Mouse (Mus musculus): ENCODE data around the gene Cyp1a1. TPM values are rescaled to one million over a fixed set of nuclear protein-coding genes. Genes with fewer than 3 reads are reported as not detected.
A peak's percentile ranks its signal among the peaks of the same experiment; 100 is the strongest.

Cyp1a1 gene
- polyA plus RNA-seq, 1 experiment: 0.97 TPM

- Histone ChIP-seq H3K4me3 (ENCODE audit: insufficient read depth, low read depth, low read length) (no peak overlapping the region), H3K4me1 (ENCODE audit: control insufficient read depth, insufficient read depth, low read length) (peaks cover 14% of the 10 kb centered on the region; the same call in 1 of the 2 replicates), H3K27ac (ENCODE audit: insufficient read depth, low read depth, low read length) (no peak overlapping the region), H3K36me3 (ENCODE audit: control insufficient read depth, insufficient read depth, low read length) (no peaks in the 10 kb centered on the region), H3K27me3 (replicated peaks; ENCODE audit: control insufficient read depth, insufficient read depth, low read length) (no peaks in the 10 kb centered on the region)
- TF ChIP-seq CTCF (conservative IDR thresholded peaks at IDR 0.05; ENCODE audit: insufficient read depth, insufficient read length, low read depth, low read length) (no peak), POLR2A (IDR thresholded peaks at IDR 0.05; ENCODE audit: low read depth, low read length) (no peak)
- DNase-seq: no peak
- 80% methylated on average over 8 of the region's 8 CpGs for WGBS
Measured at GRCm38 (mm10) chr9:57666536-57666935, 21.2 kb upstream of the Cyp1a1 start.

GRCm38 (mm10) chr9:57667136-57667535 lies 20.6 kb upstream of the Cyp1a1 start:
- WGBS: 88% methylated on average over 3 of the region's 3 CpGs
- Histone ChIP-seq H3K27me3 (replicated peaks; ENCODE audit: control insufficient read depth, insufficient read depth, low read length) (no peaks in the 10 kb centered on the region), H3K4me3 (ENCODE audit: insufficient read depth, low read depth, low read length) (no peak overlapping the region), H3K27ac (ENCODE audit: insufficient read depth, low read depth, low read length) (no peak overlapping the region), H3K4me1 (ENCODE audit: control insufficient read depth, insufficient read depth, low read length) (peaks cover 14% of the 10 kb centered on the region; the same call in 1 of the 2 replicates), H3K36me3 (ENCODE audit: control insufficient read depth, insufficient read depth, low read length) (no peaks in the 10 kb centered on the region)
- no peak for TF ChIP-seq CTCF (conservative IDR thresholded peaks at IDR 0.05; ENCODE audit: insufficient read depth, insufficient read length, low read depth, low read length)
- DNase-seq: no peak

- no peak overlapping the region for H3K4me3 ChIP-seq (ENCODE audit: insufficient read depth, low read depth, low read length)
- no peak for DNase-seq
- H3K27me3 ChIP-seq (replicated peaks; ENCODE audit: control insufficient read depth, insufficient read depth, low read length): no peaks in the 10 kb centered on the region
- no peaks in the 10 kb centered on the region for H3K36me3 ChIP-seq (ENCODE audit: control insufficient read depth, insufficient read depth, low read length)
- WGBS: 75% methylated on average over 11 of the region's 11 CpGs
- H3K4me1 ChIP-seq (ENCODE audit: control insufficient read depth, insufficient read depth, low read length): peaks cover 14% of the 10 kb centered on the region; the same call in 1 of the 2 replicates
- no peak for TF ChIP-seq POLR2A (IDR thresholded peaks at IDR 0.05; ENCODE audit: low read depth, low read length)
- no peak for TF ChIP-seq CTCF (conservative IDR thresholded peaks at IDR 0.05; ENCODE audit: insufficient read depth, insufficient read length, low read depth, low read length)
- H3K27ac ChIP-seq (ENCODE audit: insufficient read depth, low read depth, low read length): no peak overlapping the region
Measured at GRCm38 (mm10) chr9:57667817-57668216, 19.9 kb upstream of the Cyp1a1 start.

GRCm38 (mm10) chr9:57668277-57668676 lies 19.5 kb upstream of the Cyp1a1 start:
- Histone ChIP-seq H3K36me3 (ENCODE audit: control insufficient read depth, insufficient read depth, low read length) (no peaks in the 10 kb centered on the region), H3K27ac (ENCODE audit: insufficient read depth, low read depth, low read length) (no peak overlapping the region), H3K4me3 (ENCODE audit: insufficient read depth, low read depth, low read length) (no peak overlapping the region), H3K4me1 (ENCODE audit: control insufficient read depth, insufficient read depth, low read length) (peaks cover 14% of the 10 kb centered on the region; the same call in 1 of the 2 replicates), H3K27me3 (replicated peaks; ENCODE audit: control insufficient read depth, insufficient read depth, low read length) (no peaks in the 10 kb centered on the region)
- TF ChIP-seq CTCF (conservative IDR thresholded peaks at IDR 0.05; ENCODE audit: insufficient read depth, insufficient read length, low read depth, low read length) (no peak), POLR2A (IDR thresholded peaks at IDR 0.05; ENCODE audit: low read depth, low read length) (no peak)
- WGBS: 29% methylated on average over 1 of the region's 1 CpGs
- DNase-seq: peak; percentile 62

GRCm38 (mm10) chr9:57669566-57669965 lies 18.2 kb upstream of the Cyp1a1 start:
- no peaks in the 10 kb centered on the region for H3K36me3 ChIP-seq (ENCODE audit: control insufficient read depth, insufficient read depth, low read length)
- peaks cover 14% of the 10 kb centered on the region; the same call in 1 of the 2 replicates for H3K4me1 ChIP-seq (ENCODE audit: control insufficient read depth, insufficient read depth, low read length)
- no peak overlapping the region for H3K4me3 ChIP-seq (ENCODE audit: insufficient read depth, low read depth, low read length)
- H3K27ac ChIP-seq (ENCODE audit: insufficient read depth, low read depth, low read length): no peak overlapping the region
- no peaks in the 10 kb centered on the region for H3K27me3 ChIP-seq (replicated peaks; ENCODE audit: control insufficient read depth, insufficient read depth, low read length)
- WGBS: 43% methylated on average over 3 of the region's 3 CpGs
- no peak for TF ChIP-seq POLR2A (IDR thresholded peaks at IDR 0.05; ENCODE audit: low read depth, low read length)
- TF ChIP-seq CTCF (conservative IDR thresholded peaks at IDR 0.05; ENCODE audit: insufficient read depth, insufficient read length, low read depth, low read length): no peak
- peak; percentile 94 for DNase-seq

GRCm38 (mm10) chr9:57671037-57671436 lies 16.7 kb upstream of the Cyp1a1 start:
- no peak overlapping the region for H3K27ac ChIP-seq (ENCODE audit: insufficient read depth, low read depth, low read length)
- H3K4me3 ChIP-seq (ENCODE audit: insufficient read depth, low read depth, low read length): no peak overlapping the region
- TF ChIP-seq POLR2A (IDR thresholded peaks at IDR 0.05; ENCODE audit: low read depth, low read length): no peak
- no peak for TF ChIP-seq CTCF (conservative IDR thresholded peaks at IDR 0.05; ENCODE audit: insufficient read depth, insufficient read length, low read depth, low read length)
- H3K36me3 ChIP-seq (ENCODE audit: control insufficient read depth, insufficient read depth, low read length): no peaks in the 10 kb centered on the region
- peaks cover 14% of the 10 kb centered on the region; the same call in 1 of the 2 replicates for H3K4me1 ChIP-seq (ENCODE audit: control insufficient read depth, insufficient read depth, low read length)
- WGBS: 88% methylated on average over 4 of the region's 4 CpGs
- DNase-seq: no peak
- no peaks in the 10 kb centered on the region for H3K27me3 ChIP-seq (replicated peaks; ENCODE audit: control insufficient read depth, insufficient read depth, low read length)

- TF ChIP-seq POLR2A (IDR thresholded peaks at IDR 0.05; ENCODE audit: low read depth, low read length): no peak
- TF ChIP-seq CTCF (conservative IDR thresholded peaks at IDR 0.05; ENCODE audit: insufficient read depth, insufficient read length, low read depth, low read length): no peak
- Histone ChIP-seq H3K27me3 (replicated peaks; ENCODE audit: control insufficient read depth, insufficient read depth, low read length) (no peaks in the 10 kb centered on the region), H3K4me3 (ENCODE audit: insufficient read depth, low read depth, low read length) (no peak overlapping the region), H3K36me3 (ENCODE audit: control insufficient read depth, insufficient read depth, low read length) (no peaks in the 10 kb centered on the region), H3K27ac (ENCODE audit: insufficient read depth, low read depth, low read length) (no peak overlapping the region), H3K4me1 (ENCODE audit: control insufficient read depth, insufficient read depth, low read length) (peaks cover 14% of the 10 kb centered on the region; the same call in 1 of the 2 replicates)
- WGBS: 88% methylated on average over 5 of the region's 5 CpGs
- no peak for DNase-seq
Measured at GRCm38 (mm10) chr9:57671500-57671899, 16.2 kb upstream of the Cyp1a1 start.

Measured in kidney, adult 2 months (tissue).